Mouse (Mus musculus) c-Kit-positive CD71-positive TER-119-negative erythroid progenitor cells, embryonic 14.5 days (primary cell): Measurements from ENCODE around the gene Gramd4.

Experiments
- DNase-seq: peaks from one replicate; pipeline ENCODE4 v3.0.0-alpha.2; 2013; ENCODE audit warnings: low read depth

Gene Gramd4

GRCm38 (mm10) chr15:86057413-86057812 is at the start of gene Gramd4:
Gene Gramd4 (plus strand): TSS chr15:86057695.
- no peak for DNase-seq

DNA sequence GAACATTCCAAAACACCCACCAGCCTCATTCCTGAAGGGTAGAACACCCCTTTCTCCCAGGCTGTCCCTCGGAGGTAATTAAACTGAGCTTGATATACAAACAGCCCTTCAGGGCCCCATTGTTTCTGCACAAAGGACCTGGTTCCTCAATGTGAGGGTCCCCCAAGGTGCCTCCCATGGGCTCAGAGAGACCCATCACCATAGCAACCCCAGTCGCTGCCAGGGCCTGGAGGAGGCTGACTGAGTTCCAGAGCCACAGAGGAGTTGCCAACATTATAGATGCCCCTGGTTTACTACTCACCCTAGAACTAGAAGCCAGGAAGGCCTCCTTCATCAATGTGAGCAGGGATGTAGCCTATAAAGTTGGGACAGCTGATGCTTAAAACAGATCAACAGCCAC is 44.4 kb upstream of the Gramd4 start:
- no peak for DNase-seq

DNA sequence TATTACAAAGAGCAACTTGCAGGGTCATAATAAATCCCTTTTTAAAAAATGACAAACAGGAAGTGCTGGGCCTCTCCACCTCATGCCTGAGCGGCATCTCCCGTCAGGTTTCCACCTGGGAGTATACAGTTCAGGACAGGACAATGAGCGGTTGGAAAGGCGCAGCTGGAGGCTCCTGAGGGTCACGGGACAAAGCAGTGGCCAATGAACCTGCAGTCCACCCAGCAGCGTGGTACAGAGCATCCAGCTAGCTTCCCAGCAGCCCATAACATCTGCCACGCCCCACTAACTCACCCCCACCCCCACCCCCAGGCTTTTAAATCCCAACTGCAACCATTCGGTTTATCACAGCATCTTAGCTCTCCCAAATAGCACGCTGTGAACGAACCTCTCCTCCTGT is 43.8 kb upstream of the Gramd4 start:
- DNase-seq, result no peak

- no peak for DNase-seq
Measured at GRCm38 (mm10) chr15:86015026-86015425, 42.5 kb upstream of the Gramd4 start.

DNA sequence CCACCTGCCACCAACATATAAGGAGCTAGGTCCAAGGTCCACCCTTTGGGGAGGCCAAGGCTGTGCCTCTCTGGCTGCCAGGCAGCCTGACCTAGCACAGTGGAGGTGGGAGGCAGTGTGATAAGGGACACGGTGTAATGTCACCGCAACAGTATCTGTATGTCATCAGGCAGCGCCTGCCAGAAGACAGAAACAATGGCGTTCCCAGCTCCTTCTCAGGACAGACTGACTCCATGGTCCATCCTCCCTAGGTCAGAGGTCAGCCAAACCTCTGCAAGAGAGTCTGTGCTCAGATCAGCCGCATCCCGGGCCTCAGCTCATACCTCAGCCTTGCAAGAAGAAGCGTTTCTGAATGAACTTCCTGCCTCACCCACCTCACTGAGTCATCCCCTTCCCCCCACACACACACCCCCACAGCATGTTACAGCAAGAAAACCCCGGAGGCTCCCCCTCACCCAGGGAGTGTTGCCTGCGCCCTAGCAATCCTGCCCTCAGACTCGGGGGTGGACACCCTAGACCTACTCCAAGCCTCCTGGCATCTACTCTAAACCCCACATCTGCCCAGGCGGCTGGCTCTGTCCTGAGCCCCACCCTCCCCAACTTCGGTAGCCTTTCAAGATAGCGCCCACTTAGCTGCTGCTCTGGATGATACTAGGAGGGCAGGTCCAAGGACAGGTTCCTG is 41.5 kb upstream of the Gramd4 start:
- DNase-seq, result no peak

DNA sequence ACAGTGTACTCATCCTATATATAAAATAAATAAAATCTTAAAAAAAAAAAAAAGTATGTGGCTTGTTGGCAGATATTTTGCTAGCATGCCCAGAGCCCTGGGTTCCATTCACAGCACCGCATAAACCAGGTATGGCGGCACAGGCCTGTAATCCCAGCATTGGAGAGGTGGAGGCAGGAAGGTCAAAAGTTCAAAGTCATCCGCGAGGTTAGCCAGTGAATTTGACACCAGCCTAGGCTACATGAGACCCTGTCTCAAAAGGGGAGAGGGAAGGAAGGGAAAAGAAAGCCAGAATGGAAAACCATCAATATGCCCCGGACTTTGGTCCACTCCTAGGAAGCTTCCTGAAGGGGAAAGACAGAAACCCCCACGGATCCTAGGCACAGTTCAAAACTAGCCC is 40.2 kb upstream of the Gramd4 start:
- no peak for DNase-seq

GRCm38 (mm10) chr15:86018753-86019512 is 38.6 kb upstream of the Gramd4 start:
- no peak for DNase-seq

DNA sequence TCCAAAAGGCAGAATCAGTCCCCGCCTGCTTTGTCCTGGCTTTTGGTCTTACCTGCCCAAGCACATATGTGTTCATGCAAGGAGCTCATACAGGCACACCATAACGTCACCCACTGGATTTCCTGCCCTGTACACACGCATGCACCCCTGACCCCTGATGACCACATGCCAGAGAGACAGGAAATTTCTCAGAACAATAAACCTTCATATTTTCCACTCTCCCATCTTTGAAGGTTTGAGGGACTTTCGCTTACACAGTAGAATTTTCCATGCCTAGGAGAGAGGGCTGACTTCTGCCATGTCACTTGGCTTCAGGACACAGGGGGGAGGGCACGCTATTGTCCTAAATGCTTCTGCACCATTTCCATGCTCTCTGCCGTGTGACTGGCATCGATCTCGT is 37.5 kb upstream of the Gramd4 start:
- DNase-seq, result no peak

- DNase-seq, result no peak
Measured at GRCm38 (mm10) chr15:86021301-86021700, 36.2 kb upstream of the Gramd4 start.

- DNase-seq, result no peak
Measured at GRCm38 (mm10) chr15:86021971-86022370, 35.5 kb upstream of the Gramd4 start.

GRCm38 (mm10) chr15:86027871-86028270 is 29.6 kb upstream of the Gramd4 start:
- no peak for DNase-seq

GRCm38 (mm10) chr15:86029981-86030380 is 27.5 kb upstream of the Gramd4 start:
- DNase-seq, result no peak

GRCm38 (mm10) chr15:86032811-86033190 is 24.7 kb upstream of the Gramd4 start:
- no peak for DNase-seq

- no peak for DNase-seq
Measured at GRCm38 (mm10) chr15:86033191-86033841, 24.2 kb upstream of the Gramd4 start, which contains the start of gene Celsr1. Gene Celsr1 (minus strand): TSS chr15:86033777.

GRCm38 (mm10) chr15:86034021-86034523 is 23.4 kb upstream of the Gramd4 start:
- DNase-seq, result no peak

GRCm38 (mm10) chr15:86034781-86035360 is 22.6 kb upstream of the Gramd4 start:
- no peak for DNase-seq

- DNase-seq, result no peak
Measured at GRCm38 (mm10) chr15:86035913-86036312, 21.6 kb upstream of the Gramd4 start.

- DNase-seq, result no peak
Measured at GRCm38 (mm10) chr15:86038802-86039201, 18.7 kb upstream of the Gramd4 start.

DNA sequence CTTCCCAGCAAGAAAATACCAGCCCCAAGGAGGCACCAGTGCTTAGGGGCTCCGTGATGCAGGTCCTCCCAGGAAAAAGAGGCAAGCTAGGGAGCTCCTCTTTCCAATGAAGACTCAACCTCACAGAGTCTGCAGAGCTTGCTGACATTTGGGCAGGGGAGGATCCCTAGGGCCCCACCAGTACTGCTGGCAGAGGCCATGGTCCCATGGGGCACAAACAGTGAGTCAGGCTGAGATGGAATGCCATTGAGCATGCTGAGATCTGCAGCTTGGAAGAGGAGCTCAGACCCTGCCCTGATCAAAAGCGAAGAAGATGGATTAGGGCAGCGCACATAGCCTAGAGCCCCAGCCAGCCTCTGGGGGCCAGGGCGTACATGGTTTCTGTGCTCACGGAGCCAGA is 16.1 kb upstream of the Gramd4 start:
- no peak for DNase-seq

DNA sequence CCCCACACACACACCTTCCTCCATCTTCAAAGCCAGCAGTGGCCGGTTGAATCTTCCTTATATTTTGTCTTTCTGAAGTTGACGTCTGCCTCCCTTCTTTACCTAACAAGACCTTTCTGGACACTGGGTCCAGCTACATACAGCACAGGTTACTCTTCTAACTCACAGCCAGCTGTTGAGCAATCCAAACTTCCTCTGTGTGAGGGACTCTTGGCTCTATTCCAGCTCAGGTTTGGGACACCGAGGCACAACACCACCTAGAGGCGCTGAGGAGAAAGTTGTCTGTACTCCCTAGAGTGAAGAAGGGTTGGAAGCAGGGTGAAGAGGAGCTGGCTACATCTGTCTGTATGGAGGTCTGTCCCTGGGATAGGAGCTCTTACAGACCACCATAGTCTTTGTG is 15.1 kb upstream of the Gramd4 start:
- DNase-seq, result no peak

DNA sequence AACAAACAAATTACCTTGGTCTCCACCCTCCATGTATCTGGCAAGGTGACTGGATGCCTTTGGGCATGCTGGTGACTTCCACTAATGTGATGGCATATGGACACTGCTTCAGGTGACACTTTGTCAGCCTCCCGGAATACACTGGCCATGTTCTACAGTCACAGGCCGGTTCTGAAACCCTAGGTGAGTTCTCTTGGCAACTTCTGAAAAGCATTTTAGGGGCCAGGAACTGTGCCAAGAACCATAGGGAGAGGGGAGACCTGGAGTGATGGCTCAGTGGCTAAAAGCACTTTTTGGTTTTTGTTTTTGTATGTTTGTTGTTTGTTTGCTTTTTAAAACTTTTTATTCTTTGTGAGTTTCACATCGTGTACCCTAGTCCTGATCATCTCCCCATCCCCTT is 8.0 kb upstream of the Gramd4 start:
- DNase-seq, result no peak

GRCm38 (mm10) chr15:86050170-86050743 is 7.2 kb upstream of the Gramd4 start:
- DNase-seq, result no peak
